ENCODE assay signal across 8 mouse cellular contexts in genomic region chr17:26561290-26561640, GRCm38 (mm10). TPM values are rescaled to one million over a fixed set of nuclear protein-coding genes. Genes with fewer than 3 reads are reported as not detected.
DNase-seq lines count a peak whose midpoint lies in the region; ATAC-seq and TF ChIP-seq lines count a peak whose summit lies in the region.

Gene Ergic1, plus strand, starts transcription at chr17:26561489.

- WGBS in embryonic facial prominence, embryonic 10.5 days, result under 1% methylated on average over 36 of the region's 36 CpGs
- WGBS in intestine, postnatal 0 days, result under 1% methylated on average over 33 of the region's 36 CpGs
- WGBS in midbrain, embryonic 10.5 days, result 0% methylated on average over 36 of the region's 36 CpGs

- peak within 1 kb of the TSS; percentile 92 for H3K27ac ChIP-seq in embryonic facial prominence, embryonic 10.5 days (replicated peaks)
- peak within 1 kb of the TSS; percentile 71 for H3K27ac ChIP-seq in intestine, postnatal 0 days (ENCODE audit: low read depth, low read length)
- peak within 1 kb of the TSS; percentile 95 for H3K27ac ChIP-seq in midbrain, embryonic 10.5 days (replicated peaks)

- no peak for TF ChIP-seq CTCF in intestine, postnatal 0 days (IDR thresholded peaks at IDR 0.05; ENCODE audit: low read depth)

- peaks cover 32% of the 10 kb centered on the region for H3K36me3 ChIP-seq in embryonic facial prominence, embryonic 10.5 days (replicated peaks)
- 0 out of 2 replicates have a peak, but pooled peaks cover under 1% of the 10 kb centered on the region for H3K36me3 ChIP-seq in intestine, postnatal 0 days (ENCODE audit: control insufficient read depth, insufficient read depth)
- peaks cover 32% of the 10 kb centered on the region for H3K36me3 ChIP-seq in midbrain, embryonic 10.5 days

- H3K27me3 ChIP-seq in embryonic facial prominence, embryonic 10.5 days (replicated peaks; ENCODE audit: low read depth, poor library complexity, severe bottlenecking), result no peaks in the 10 kb centered on the region
- no peaks in the 10 kb centered on the region for H3K27me3 ChIP-seq in intestine, postnatal 0 days (replicated peaks; ENCODE audit: control insufficient read depth, insufficient read depth, low read length)
- H3K27me3 ChIP-seq in midbrain, embryonic 10.5 days (ENCODE audit: low read depth, poor library complexity, severe bottlenecking), result no peaks in the 10 kb centered on the region

- intact Hi-C loops in left cerebral cortex, postnatal 36 days (cut with DNase I), result loop anchor here (1.0 to 2.0 kb wide), 2 partner anchors 52 to 70 kb away; no protein-coding TSS in a partner anchor

- H3K9ac ChIP-seq in intestine, postnatal 0 days (ENCODE audit: low read depth, low read length), result peak within 1 kb of the TSS; percentile 65

- H3K4me3 ChIP-seq in embryonic facial prominence, embryonic 10.5 days, result peak within 1 kb of the TSS; percentile 91
- peak within 1 kb of the TSS; percentile 74 for H3K4me3 ChIP-seq in intestine, postnatal 0 days (ENCODE audit: low read depth, low read length)
- H3K4me3 ChIP-seq in midbrain, embryonic 10.5 days, result peak within 1 kb of the TSS; percentile 92

- peaks cover 4% of the 10 kb centered on the region for H3K9me3 ChIP-seq in embryonic facial prominence, embryonic 10.5 days
- H3K9me3 ChIP-seq in intestine, postnatal 0 days (ENCODE audit: control insufficient read depth), result no peaks in the 10 kb centered on the region
- H3K9me3 ChIP-seq in midbrain, embryonic 10.5 days (replicated peaks), result peaks cover 4% of the 10 kb centered on the region; the same call in 1 of the 2 replicates

- H3K4me2 ChIP-seq in intestine, postnatal 0 days (replicated peaks; ENCODE audit: low read depth), result peak within 1 kb of the TSS; percentile 96

- peaks cover 33% of the 10 kb centered on the region for H3K4me1 ChIP-seq in embryonic facial prominence, embryonic 10.5 days
- no peaks in the 10 kb centered on the region for H3K4me1 ChIP-seq in intestine, postnatal 0 days (replicated peaks; ENCODE audit: control insufficient read depth, insufficient read depth, low read length)
- peaks cover 47% of the 10 kb centered on the region for H3K4me1 ChIP-seq in midbrain, embryonic 10.5 days

- DNase-seq in adrenal gland, postnatal 10 days, result peak; percentile 97
- DNase-seq in embryonic facial prominence, embryonic 10.5 days (ENCODE audit: low spot score), result peak; percentile 95
- DNase-seq in left cerebral cortex, postnatal 36 days (ENCODE audit: low spot score in 2 of 2), result peak; percentile 91 to 92
- peak; percentile 91 for DNase-seq in midbrain, embryonic 10.5 days (ENCODE audit: low spot score)
- peak; percentile 84 to 89 for DNase-seq in right cerebral cortex, postnatal 36 days (ENCODE audit: low spot score in 2 of 2)
- peak; percentile 88 for DNase-seq in yolk sac, embryonic 10.5 days (ENCODE audit: low spot score)

- peak; percentile 98 for ATAC-seq in granulocyte monocyte progenitor cell, adult 5-6 weeks (replicated peaks; ENCODE audit: poor library complexity, severe bottlenecking)
- peak; percentile 86 for ATAC-seq in intestine, postnatal 0 days

RNA-seq across cellular contexts. Expression of gene Ergic1, which starts in this region (rescaled TPM):
- 100 to 1,000 TPM; 137 to 143 TPM for total RNA-seq in adrenal gland, postnatal 10 days (2021)
- polyA plus RNA-seq in embryonic facial prominence, embryonic 10.5 days (2016; fragmentation: Nextera tagmentation; extraction: Ambion mirVana), result 107 and 109 TPM in 2 replicates
- 88.4 and 89.5 TPM in 2 replicates for total RNA-seq in granulocyte monocyte progenitor cell, adult 5-6 weeks (2014; fragmentation: Nextera tagmentation)
- total RNA-seq in granulocyte monocyte progenitor cell, adult 5-6 weeks (2017), result 51.5 and 52.4 TPM in 2 replicates
- polyA plus RNA-seq in intestine, postnatal 0 days (2015; fragmentation: Nextera tagmentation; extraction: Ambion mirVana), result 48.6 TPM in 2 replicates
- total RNA-seq in left cerebral cortex, postnatal 36 days (2021), result 100 to 1,000 TPM; 154 TPM
- 104 and 113 TPM in 2 replicates for polyA plus RNA-seq in midbrain, embryonic 10.5 days (2016; fragmentation: Nextera tagmentation; extraction: Ambion mirVana)

Comparison
In these comparisons a context has a peak if more than half of its experiments do, and no peak if none do; other contexts are left out.
1. Peak in every context shown above with its lines: DNase-seq, ATAC-seq, H3K4me3 ChIP-seq and H3K27ac ChIP-seq.